Mouse (Mus musculus) lung, postnatal 14 days (tissue): ENCODE data around the gene Tpm4.

ENCODE experiments used
- DNase-seq: peaks from one replicate; pipeline ENCODE4 v3.0.0; 2021

Tpm4 gene

DNA sequence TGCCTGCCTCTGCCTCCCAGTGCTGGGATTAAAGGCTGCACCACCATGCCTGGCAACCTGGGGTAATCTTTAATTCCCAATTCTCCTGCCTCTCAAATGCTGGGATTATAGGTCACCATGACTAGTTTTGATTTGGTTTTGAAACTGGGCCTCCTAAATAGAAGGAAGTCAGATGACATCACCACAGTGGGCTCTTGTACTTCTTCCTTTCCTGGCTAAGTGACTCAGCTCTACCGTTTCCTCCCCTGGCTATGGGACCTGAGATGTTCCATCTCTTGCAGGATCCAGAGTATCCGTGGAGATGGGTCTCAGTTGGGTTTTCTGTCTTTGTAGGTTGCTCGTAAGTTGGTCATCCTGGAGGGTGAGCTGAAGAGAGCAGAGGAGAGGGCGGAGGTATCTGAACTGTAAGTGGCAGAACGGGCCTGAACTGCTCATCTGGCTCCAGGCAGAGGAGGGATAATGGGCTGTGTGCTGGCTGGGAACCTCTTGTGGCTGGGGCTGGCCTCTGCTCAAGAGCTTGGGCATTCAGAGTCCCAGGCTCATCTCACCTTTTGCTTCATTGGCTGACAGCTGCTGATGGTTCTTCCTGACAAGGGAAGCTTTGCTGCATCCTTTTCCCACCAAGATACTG, 9.7 kb downstream of the Tpm4 start:
- DNase-seq: no peak

DNA sequence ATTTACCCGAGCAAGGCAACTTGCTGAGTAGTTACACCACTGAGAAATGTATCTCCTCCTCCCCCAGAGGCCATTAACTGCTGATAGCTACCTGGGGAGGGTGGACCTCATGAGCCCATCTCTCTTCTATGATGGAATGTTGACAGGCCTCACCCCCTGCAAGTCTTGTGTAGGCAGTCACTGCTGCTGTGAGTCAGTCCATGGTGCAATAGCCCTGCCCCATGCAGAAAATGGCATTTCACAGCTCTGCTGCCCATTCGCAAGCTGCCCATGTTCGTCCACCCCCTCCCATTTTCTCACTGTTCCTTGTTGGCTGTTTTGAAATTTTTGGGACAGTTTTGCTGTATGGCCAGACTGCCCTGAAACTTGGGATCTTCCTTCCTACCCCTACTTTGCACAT, 10.7 kb downstream of the Tpm4 start:
- DNase-seq: no peak

DNA sequence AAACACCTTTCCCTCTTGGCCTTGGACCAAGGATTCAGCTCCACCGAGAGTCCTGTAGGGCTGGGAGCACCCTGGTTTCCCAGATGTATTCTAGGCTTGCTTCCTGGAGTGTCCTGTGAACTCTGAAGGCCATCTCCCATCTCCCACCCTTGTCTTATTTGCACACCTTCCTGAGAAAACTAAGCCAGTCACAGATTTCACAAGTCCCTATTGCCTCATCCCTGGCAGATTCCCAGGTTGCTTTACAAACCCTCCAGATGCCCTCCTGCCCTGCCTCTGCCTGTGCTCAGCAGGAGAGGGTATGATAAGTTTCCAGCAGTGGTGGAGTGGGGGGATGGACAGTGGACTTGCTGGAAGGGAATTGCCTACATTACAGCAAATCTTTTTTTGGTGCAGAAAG, 11.3 kb downstream of the Tpm4 start:
- peak; percentile 70 for DNase-seq

DNA sequence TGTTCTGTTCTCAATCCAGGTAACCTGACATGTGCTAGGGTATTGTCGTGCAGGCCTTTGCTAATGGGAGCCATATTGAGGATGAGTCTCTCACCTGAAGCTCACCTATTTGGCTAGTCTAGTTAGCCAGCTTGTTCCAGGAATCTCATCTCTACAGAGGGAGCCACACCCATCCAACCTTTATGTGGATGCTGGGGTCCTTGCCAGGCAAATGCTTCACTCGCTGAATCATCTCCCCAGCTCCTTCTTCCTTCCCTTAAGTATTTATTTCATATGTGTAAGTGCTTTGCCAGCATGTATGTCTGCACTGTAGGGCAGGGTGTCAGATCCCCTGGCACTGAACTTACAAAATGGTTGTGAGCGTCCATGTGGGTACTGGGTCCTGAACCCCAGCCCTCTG, 11.8 kb downstream of the Tpm4 start:
- DNase-seq: no peak

DNA sequence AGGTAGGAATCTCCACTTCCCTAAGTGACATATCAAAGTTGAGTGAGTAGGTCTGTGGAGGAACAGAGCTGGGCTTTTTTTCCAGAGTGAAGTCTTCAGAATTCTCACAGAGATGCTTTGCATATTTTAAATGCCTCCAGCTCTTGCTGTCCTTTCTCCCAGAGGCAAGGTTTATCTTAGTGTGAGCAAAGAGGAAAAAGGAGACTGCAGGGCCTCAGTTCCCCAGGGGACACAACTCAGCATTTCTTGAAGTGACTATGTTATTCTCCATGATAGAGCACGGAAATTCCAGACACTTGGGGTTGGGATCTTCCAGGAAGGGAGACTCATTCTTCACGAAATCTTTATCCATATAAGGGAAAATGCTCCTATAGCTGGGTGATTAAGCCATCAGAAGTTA, 12.5 kb downstream of the Tpm4 start:
- DNase-seq: no peak

DNA sequence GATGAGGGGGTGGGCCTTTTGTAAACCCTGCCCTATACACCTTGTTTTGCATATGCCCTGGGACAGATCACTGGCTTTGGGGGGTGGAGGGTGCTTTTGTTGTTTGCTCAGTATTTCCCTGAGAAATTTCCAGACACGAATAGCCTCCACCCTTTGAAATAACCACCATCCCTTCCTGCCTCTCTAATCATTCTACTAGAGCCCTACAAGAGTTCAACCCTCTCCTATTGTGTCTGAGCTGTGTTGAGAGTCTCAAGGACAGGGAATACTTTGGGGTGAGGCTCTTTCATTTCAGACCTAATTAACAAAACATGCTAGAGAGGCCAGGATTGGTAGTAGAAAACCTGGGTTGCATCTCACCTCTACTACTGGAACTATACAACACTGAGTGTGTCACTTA, 14.3 kb downstream of the Tpm4 start:
- no peak for DNase-seq

DNA sequence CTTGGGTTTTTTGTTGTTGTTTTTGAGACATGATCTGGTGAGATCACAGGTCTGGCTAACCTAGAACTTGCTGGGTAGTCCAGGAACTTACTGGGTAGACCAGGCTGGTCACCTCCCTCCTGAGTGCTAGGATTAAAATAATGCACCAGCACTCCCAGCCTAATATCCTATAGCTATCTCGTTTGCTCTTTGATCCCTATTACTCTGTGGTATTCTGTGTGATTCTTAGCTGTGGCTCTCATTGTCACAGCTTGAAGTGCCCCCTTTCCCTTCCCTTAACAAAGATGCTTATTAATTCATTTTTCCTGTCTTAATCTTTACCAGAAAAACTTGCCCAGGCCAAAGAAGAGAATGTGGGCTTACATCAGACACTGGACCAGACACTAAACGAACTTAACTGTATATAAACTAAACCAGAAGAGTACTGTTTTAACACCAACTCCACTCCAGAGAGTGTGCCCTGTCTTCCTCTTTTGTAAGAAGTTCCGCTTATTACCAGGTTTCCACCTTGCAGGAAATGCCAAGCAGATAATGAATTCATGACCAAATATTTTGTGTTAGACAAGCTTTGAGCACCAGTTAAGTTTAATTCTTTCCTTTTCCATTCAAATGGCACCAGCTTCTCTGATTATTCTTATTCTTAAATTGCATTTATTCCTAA, 16.8 kb downstream of the Tpm4 start:
- no peak for DNase-seq

DNA sequence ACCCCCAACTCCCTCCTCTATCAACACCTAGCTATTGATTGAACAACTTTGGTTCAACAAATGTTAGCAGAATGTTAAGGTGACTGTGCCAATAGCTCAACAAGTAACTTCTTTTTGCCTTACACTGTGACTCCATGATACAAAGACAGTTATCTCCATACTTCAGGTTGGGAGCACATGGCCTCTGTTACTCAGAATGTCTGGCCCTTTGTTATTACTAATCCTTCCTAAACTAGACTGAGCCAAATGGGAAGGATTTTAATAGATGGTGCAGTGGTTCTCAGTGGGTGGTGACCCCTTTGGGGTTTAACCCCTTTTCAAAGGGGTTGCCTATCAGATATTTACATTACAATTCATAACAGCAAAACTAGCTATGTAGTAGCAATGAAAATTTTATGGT, 18.6 kb downstream of the Tpm4 start:
- DNase-seq: no peak

DNA sequence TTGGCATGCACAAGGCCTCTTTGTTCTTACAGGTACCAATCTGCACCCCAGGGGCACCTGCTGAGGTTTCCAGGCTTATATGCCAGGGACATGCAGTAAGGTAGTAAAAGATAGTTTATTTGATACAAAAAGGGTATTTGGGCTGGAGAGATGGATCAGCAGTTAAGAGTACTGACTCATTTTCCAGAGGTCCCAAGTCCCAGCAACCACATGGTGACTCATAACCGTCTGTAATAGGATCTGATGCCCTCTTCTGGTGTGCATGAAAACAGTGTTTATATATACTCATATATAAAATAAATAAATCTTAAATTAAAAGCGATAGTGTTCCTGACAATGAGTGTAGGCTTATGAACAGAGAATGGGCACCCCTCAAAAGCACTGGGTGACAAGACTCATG, 23.3 kb downstream of the Tpm4 start:
- DNase-seq: no peak

DNA sequence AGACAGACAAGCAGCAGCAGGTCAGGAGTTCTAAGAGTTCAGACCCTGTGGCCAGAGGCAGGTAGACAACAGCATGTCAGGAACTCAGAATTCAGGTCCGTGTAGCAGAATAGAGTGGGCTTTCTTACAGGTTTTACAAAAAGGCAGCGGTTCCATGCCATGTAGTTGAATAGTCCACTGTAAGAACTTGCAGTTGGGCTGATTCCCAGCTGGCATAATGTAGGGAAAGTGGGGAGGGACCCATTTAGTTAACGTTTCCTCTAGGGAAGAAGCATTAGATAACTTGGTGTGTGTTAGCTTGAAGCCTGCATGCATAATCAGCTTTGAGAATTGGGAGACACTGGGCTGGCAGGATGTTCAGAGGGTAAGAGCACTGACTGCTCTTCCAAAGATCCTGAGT, 24.0 kb downstream of the Tpm4 start:
- no peak for DNase-seq

DNA sequence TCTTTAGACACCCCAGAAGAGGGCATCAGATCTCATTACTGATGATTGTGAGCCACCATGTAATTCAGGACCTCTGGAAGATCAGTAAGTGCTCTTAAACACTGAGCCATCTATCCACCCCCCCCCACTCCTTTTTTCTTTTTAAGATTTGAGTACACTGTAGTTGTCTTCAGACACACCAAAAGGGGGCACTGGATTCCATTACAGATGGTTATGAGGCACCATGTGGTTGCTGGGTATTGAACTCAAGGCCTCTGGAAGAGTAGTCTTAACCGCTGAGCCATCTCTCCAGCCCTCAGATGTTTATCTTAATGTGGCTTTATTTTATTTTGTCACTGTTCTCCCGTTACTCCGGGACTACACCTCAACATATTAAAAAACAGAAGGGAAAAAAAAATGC, 25.2 kb downstream of the Tpm4 start:
- no peak for DNase-seq

DNA sequence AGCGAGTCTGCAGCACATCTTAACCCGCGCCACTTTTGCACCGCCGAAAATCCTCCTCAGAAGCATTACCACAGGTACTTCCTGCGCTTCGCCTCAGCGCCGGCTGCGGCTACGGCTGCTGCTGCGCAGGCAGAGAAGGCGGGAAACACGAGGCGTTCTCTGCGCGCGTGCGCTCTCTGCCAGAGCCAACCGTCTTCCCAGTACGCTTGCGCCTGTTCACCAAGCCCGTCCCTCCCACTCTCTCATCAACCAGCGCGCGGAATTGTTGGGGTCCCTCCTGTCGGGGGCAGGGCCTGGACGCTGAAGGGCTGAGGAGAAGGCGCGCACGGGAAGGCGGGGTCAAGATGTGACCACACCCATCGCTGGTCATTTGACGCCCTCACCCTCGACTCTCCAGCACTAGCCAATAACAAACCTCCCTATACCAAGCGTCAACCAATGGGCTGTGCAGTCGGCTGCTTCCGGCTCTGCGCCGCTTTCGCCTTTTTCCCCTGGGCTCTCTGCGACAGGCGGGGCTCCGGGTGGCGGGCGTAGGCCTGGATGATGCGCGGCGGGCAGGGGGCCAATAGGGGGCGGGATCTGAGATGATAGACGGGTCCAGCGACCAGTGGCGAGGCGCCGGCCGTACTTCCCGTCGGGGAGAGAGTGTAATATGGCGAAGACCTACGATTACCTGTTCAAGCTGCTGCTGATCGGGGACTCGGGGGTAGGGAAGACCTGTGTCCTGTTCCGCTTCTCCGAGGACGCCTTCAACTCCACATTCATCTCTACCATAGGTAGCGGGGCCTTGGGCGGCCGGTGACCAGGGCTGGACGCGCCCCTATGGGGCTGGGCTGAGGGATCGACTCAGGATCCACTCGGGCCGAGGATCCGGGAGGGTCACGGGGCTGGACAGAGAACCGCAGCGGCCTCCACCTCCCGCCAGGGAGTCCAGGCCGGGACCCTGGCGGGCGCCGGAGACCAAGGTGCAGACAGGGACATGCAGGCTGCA, 26.2 kb downstream of the Tpm4 start, which contains the start of gene Rab8a:
TSS of gene Rab8a (plus strand) at position 494 of the 991 bp plus-strand sequence.
- peak; percentile 100 for DNase-seq

DNA sequence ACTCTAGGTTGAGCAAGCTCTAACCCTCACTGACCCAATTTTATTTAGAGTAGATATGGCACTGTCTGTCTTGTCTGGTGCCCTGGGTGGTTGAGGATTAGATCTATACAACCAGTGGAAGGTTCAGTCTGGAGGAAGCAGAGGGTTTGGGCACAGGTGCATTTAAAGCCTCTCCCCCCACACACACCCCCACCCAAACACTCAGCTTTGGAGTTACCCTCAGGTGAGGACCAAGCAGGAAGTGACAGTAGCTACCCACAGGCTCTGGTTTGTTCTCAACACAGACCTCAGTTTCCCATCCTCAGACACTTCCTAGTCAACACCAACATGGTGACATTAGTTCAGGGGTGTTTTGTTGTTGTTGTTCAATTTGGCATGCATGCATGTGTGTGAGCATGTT, 28.0 kb downstream of the Tpm4 start:
- no peak for DNase-seq

DNA sequence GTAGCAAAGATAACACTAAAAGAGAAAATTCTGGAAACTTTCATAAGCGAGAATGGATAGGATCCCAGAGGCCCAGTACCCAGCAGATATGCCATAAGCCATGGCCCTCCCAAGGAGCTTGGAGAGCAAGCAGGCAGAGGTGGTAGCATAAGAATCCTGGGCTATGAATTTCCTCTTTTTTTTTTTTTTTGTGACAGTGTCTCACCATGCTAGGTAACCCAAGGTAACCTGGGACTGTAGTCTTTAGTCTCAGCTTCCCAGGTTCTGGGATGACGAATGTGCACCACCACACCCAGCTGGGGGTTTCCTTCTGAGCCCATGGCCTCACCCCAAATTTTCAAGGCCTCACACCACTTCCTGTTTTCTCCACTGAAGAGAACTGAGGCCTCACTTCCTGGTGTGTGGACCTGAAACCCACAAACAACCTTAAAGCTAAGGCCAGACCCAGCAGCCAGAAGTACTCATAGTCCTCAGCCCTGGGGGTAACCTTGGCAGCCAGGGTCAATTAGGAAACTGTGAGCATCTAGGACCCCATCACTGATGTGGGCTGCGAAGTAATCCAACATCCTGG, 34.4 kb downstream of the Tpm4 start:
- DNase-seq: no peak

DNA sequence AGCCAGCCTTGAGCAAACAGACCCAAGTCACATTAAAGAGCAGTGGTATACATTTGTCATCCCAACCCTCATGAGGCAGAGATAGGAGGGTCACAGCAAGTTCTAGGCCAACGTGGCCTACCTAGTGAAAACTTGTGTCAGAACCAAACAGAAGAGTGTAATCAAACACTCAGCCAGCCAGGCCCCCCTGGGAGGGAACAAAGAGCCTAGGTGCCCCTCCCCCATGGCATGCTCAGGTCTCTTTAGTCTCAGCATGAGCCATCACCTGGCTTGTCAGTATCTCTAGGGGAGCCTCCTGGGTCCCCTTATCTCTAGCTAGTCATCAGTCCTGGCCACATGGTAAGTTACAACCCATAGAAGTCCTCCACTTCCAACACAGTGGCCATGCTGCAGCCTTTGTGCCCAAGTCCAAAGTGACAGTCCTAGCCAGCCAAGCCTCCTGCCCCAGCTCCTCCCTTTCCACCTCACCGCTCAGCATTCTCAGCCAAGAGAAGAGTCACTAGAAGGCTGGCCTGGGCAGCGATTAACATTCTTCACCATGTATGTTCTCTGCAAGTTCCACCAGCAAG, 35.0 kb downstream of the Tpm4 start:
- no peak for DNase-seq

DNA sequence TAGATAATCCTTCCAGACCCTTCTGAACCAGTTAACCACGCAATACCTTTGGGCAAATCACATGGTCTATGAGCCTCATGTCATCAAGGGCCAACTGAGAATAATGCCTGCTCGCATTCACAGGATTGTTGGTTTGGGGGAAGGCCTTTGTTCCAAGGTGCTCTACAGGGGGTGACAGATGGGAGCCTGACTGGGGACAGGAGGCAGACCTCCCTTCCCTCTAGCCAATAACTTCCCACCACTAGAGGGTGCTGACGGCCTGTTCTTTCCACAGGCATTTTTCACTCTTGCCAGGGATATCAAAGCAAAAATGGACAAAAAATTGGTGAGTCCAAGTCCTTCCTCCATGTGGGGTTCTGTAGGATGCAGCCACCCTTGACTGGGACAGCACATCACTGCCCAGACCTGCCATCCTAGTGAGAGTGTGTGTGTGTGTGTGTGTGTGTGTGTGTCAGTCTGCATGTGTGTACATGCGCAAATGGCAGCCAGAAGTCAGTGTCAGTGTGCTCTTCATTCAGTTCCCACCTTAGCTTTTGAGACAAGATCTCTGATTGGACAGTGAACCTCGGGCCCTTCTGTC, 42.7 kb downstream of the Tpm4 start:
- DNase-seq: peak; percentile 89

DNA sequence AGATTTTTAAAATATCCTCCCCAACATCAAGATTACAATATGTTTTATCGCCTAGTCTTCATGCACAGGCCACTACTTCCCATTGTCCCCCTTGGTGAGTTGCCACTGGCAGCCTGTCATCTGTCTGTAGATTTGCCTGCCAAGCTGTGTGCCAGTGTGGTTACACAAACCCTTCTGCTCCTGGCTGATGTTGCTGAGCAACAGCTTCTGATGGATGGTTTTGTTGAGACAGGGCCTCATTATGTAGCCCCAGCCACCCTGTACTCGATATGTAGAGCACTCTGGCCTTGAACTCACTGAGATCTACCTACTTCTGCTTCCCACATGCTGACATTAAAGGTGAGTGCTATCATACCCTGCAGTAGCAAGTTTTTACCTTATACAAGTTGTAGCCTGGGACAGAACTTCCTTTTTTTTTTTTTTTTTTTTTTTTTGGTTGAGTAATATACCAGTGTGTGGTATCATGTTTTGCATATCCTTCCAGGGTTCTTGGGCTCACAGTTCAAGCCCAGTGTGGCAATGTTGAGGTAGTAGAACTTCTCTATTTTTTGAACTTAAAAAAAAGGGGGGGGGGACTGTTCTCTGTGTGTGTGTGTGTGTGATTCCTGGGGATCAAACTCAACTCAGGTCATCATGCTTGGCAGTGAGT, 48.9 kb downstream of the Tpm4 start:
- no peak for DNase-seq

DNA sequence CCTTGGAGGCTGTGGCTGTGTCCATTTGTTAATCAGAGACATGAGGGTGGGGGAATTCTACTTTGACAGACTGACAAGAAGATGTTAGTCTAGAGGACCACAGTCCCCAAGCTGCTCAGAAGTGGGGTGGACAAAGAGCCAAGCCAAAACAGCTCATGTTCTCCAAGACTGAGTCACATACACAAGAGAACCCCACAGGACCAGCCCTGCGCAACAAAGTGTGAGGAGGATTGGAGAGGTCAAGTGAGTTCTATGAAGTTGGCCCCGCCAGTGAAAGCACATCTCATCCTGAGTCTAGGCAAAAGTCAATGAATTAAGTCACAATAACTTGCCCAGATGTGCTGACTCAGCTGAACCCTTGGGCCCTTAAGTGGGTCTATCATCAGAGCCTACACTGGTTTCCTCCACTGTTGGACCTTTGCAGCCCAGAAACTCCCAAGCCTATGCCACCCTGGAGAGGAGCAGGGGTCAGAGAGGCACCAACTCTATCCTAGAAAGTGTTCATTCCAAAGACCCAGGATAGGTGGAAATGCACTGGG, 53.1 kb downstream of the Tpm4 start:
- DNase-seq: no peak

DNA sequence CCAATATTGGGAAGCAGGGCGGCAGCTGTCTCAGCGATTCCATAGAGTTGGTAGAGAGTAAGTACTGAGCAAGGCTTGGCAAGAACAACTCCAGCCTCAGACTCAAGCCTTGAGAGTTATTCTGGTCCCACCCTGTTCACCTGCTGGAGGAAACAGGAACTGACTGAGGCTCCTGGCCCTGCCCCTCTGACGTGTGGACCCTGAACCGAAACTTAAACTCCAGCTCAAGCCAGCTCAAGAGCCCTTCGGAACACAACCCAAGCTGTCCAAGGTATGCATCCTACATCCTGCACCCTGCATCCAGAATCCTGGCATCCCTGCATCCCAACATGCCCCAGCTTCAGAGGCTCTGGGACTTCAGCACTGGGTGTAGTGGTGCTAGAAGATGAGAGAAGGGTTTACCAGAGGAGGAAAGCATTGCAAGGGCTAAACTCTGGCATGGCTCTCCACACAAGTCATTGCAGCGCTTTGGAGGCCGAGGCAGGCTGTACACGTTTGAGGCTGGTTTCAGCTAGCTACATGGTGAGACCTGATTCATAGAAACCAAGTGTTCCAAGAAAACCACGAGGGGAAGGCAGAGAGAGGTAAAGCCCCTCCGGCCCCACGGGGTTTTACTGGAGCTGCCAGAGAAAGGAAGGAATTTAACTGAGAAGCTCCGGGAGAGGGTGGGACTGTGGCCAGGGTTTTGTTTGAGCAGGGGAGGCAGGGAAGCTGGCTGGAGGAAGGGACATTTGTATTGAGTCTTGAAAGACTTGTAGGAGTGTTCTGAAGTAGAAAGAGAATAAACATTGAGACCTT, 54.8 kb downstream of the Tpm4 start, which contains the start of gene Hsh2d:
TSS of gene Hsh2d (plus strand) at position 222 of the 798 bp plus-strand sequence.
- DNase-seq: peak; percentile 42

DNA sequence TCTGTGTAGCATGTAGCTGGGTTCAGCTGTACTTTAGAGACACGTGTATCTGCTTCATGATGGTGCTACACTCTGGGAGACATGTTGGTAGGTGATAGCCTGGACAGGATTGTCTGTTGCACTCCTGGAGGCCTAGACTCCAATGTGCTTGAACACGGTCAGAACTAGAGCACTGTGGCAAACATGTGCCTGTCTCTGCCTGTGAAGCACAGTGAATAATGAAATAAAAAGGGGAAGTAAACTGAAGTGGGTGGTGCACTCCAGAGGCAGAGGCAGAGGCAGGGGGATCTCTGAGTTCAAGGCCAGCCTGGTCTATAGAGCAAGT, 55.4 kb downstream of the Tpm4 start:
- DNase-seq: no peak

DNA sequence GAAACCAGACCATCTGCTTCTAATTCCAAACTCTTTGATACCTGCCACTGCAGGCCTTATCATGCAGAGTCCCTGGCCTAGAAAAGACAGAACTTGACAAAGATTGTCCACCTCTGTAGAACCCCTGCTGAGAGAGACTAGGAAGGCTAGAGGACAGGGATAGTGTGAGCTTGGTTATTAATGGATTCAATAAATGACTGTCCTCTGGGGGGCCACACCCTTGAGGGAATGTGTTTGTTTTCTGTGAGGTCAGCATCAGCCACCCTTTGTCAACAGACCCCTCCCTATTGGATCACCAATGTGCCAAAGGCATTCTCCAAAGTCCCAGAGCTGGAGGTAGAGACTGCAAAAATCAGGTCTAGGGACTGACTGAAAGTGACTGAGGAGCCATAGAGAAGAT, 57.3 kb downstream of the Tpm4 start:
- no peak for DNase-seq
